Mouse (Mus musculus): ENCODE measurements around the gene Dst. TPM values are rescaled to one million over a fixed set of nuclear protein-coding genes. Genes with fewer than 3 reads are reported as not detected.
A peak's percentile ranks its signal among the peaks of the same experiment; 100 is the strongest.

Gene Dst
- total and polyA plus RNA-seq, 2 experiments from 2014 or later: 21.7 to 106 TPM

DNA sequence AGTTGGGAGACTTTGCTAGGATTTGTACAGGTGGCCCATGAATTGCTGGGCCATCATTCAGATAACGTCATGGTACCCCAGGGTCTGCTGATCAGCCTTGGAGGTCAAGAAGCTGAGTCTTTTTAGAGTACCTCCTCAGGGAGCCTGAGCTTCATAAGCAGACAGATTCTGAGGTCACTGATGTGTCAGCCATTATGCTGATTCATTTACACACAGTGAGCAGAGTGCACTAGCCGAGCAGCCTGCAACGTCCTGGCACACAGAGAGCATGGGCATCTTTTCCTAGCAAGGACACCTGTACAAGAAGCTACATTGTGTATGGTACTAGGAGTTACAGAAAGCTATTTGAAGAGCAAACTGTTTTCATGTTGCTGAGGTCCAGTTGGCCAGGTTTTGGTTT, 134.3 kb downstream of the Dst start:
- H3K36me3 ChIP-seq (replicated peaks; ENCODE audit: control insufficient read depth, insufficient read depth, low read length): no peaks in the 10 kb centered on the region
- H3K4me1 ChIP-seq (ENCODE audit: control insufficient read depth, insufficient read depth): peaks cover 29% of the 10 kb centered on the region
- no peak overlapping the region for H3K27ac ChIP-seq (ENCODE audit: low read depth)
- H3K9me3 ChIP-seq (replicated peaks; ENCODE audit: control insufficient read depth, low read length): no peaks in the 10 kb centered on the region
- ATAC-seq (ENCODE audit: insufficient read depth, low read depth) (no peak), DNase-seq (ENCODE audit: low spot score) (no peak)
- H3K4me2 ChIP-seq (ENCODE audit: low read depth, low read length): no peak overlapping the region
- 70% methylated on average over 3 of the region's 3 CpGs for WGBS
- no peak overlapping the region for H3K9ac ChIP-seq (replicated peaks; ENCODE audit: low read depth, low read length)
- H3K4me3 ChIP-seq (ENCODE audit: low read depth, low read length): no peak overlapping the region
- TF ChIP-seq CTCF (IDR thresholded peaks at IDR 0.05; ENCODE audit: low read depth) (no peak), EP300 (IDR thresholded peaks at IDR 0.05; ENCODE audit: low read depth) (no peak)
- no peaks in the 10 kb centered on the region for H3K27me3 ChIP-seq (ENCODE audit: control insufficient read depth, insufficient read depth, low read length)

- 76% methylated on average over 8 of the region's 8 CpGs for WGBS
- Histone ChIP-seq H3K27ac (ENCODE audit: low read depth) (no peak overlapping the region), H3K27me3 (ENCODE audit: control insufficient read depth, insufficient read depth, low read length) (no peaks in the 10 kb centered on the region), H3K4me1 (ENCODE audit: control insufficient read depth, insufficient read depth) (peaks cover 33% of the 10 kb centered on the region), H3K4me3 (ENCODE audit: low read depth, low read length) (no peak overlapping the region), H3K4me2 (ENCODE audit: low read depth, low read length) (no peak overlapping the region), H3K36me3 (replicated peaks; ENCODE audit: control insufficient read depth, insufficient read depth, low read length) (no peaks in the 10 kb centered on the region), H3K9me3 (replicated peaks; ENCODE audit: control insufficient read depth, low read length) (no peaks in the 10 kb centered on the region), H3K9ac (replicated peaks; ENCODE audit: low read depth, low read length) (no peak overlapping the region)
- DNase-seq (ENCODE audit: low spot score): no peak
- TF ChIP-seq CTCF (IDR thresholded peaks at IDR 0.05; ENCODE audit: low read depth) (no peak), EP300 (IDR thresholded peaks at IDR 0.05; ENCODE audit: low read depth) (no peak)
- no peak for ATAC-seq (ENCODE audit: insufficient read depth, low read depth)
These were observed 135.3 kb downstream of the Dst start for GRCm38 (mm10) chr1:34043327-34043726.

GRCm38 (mm10) chr1:34043836-34044550, 136.0 kb downstream of the Dst start:
- DNase-seq (ENCODE audit: low spot score): no peak

GRCm38 (mm10) chr1:34044675-34045074, 136.7 kb downstream of the Dst start:
- Histone ChIP-seq H3K27ac (ENCODE audit: low read depth) (no peak overlapping the region), H3K9ac (replicated peaks; ENCODE audit: low read depth, low read length) (no peak overlapping the region), H3K4me1 (ENCODE audit: control insufficient read depth, insufficient read depth) (peaks cover 33% of the 10 kb centered on the region), H3K4me2 (ENCODE audit: low read depth, low read length) (no peak overlapping the region), H3K27me3 (ENCODE audit: control insufficient read depth, insufficient read depth, low read length) (no peaks in the 10 kb centered on the region), H3K36me3 (replicated peaks; ENCODE audit: control insufficient read depth, insufficient read depth, low read length) (no peaks in the 10 kb centered on the region), H3K4me3 (ENCODE audit: low read depth, low read length) (no peak overlapping the region), H3K9me3 (replicated peaks; ENCODE audit: control insufficient read depth, low read length) (no peaks in the 10 kb centered on the region)
- no peak for ATAC-seq (ENCODE audit: insufficient read depth, low read depth)
- TF ChIP-seq EP300 (IDR thresholded peaks at IDR 0.05; ENCODE audit: low read depth): no peak
- TF ChIP-seq CTCF (IDR thresholded peaks at IDR 0.05; ENCODE audit: low read depth): no peak
- WGBS: 37% methylated on average over 3 of the region's 3 CpGs
- DNase-seq (ENCODE audit: low spot score): no peak

More at GRCm38 (mm10) chr1:34043836-34044550, 136.0 kb downstream of the Dst start:
- Histone ChIP-seq H3K27ac (ENCODE audit: low read depth) (no peak overlapping the region), H3K4me2 (ENCODE audit: low read depth, low read length) (no peak overlapping the region), H3K9ac (replicated peaks; ENCODE audit: low read depth, low read length) (no peak overlapping the region), H3K4me1 (ENCODE audit: control insufficient read depth, insufficient read depth) (peaks cover 33% of the 10 kb centered on the region), H3K27me3 (ENCODE audit: control insufficient read depth, insufficient read depth, low read length) (no peaks in the 10 kb centered on the region), H3K9me3 (replicated peaks; ENCODE audit: control insufficient read depth, low read length) (no peaks in the 10 kb centered on the region), H3K4me3 (ENCODE audit: low read depth, low read length) (no peak overlapping the region), H3K36me3 (replicated peaks; ENCODE audit: control insufficient read depth, insufficient read depth, low read length) (no peaks in the 10 kb centered on the region)
- no peak for ATAC-seq (ENCODE audit: insufficient read depth, low read depth)
- TF ChIP-seq EP300 (IDR thresholded peaks at IDR 0.05; ENCODE audit: low read depth): no peak
- TF ChIP-seq CTCF (IDR thresholded peaks at IDR 0.05; ENCODE audit: low read depth): no peak
- 85% methylated on average over 7 of the region's 7 CpGs for WGBS

- H3K9ac ChIP-seq (replicated peaks; ENCODE audit: low read depth, low read length): no peak overlapping the region
- peaks cover 29% of the 10 kb centered on the region for H3K4me1 ChIP-seq (ENCODE audit: control insufficient read depth, insufficient read depth)
- no peaks in the 10 kb centered on the region for H3K36me3 ChIP-seq (replicated peaks; ENCODE audit: control insufficient read depth, insufficient read depth, low read length)
- no peak for ATAC-seq (ENCODE audit: insufficient read depth, low read depth)
- TF ChIP-seq CTCF (IDR thresholded peaks at IDR 0.05; ENCODE audit: low read depth): no peak
- no peak for TF ChIP-seq EP300 (IDR thresholded peaks at IDR 0.05; ENCODE audit: low read depth)
- no peak for DNase-seq (ENCODE audit: low spot score)
- H3K4me3 ChIP-seq (ENCODE audit: low read depth, low read length): no peak overlapping the region
- no peak overlapping the region for H3K4me2 ChIP-seq (ENCODE audit: low read depth, low read length)
- WGBS: 72% methylated on average over 3 of the region's 3 CpGs
- no peaks in the 10 kb centered on the region for H3K27me3 ChIP-seq (ENCODE audit: control insufficient read depth, insufficient read depth, low read length)
- H3K27ac ChIP-seq (ENCODE audit: low read depth): no peak overlapping the region
- H3K9me3 ChIP-seq (replicated peaks; ENCODE audit: control insufficient read depth, low read length): no peaks in the 10 kb centered on the region
These were observed 139.3 kb downstream of the Dst start for GRCm38 (mm10) chr1:34047285-34047684.

DNA sequence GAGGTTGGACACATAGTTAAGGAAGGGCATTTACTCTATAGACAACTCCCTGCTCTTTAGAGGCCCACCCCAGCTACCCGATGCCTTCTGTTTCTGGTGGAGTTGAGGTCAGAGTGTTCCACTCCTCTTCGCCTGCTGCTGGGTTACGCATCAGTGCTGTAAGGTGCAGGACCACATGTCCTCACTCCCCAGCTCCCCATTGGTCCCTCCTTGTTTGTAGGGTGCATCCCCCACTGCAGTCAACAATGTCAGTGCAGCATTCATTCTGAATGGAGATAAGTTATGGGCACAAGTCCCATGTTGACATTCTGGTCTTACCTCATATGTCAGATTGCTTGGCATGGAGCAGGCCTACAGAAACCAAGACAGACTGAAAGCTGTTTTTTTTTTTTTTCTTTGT, 143.2 kb downstream of the Dst start:
- no peak for TF ChIP-seq EP300 (IDR thresholded peaks at IDR 0.05; ENCODE audit: low read depth)
- no peak for TF ChIP-seq CTCF (IDR thresholded peaks at IDR 0.05; ENCODE audit: low read depth)
- DNase-seq (ENCODE audit: low spot score) (no peak), ATAC-seq (ENCODE audit: insufficient read depth, low read depth) (peak; percentile 47; the same call in 1 of the 2 replicates)
- no peak overlapping the region for H3K27ac ChIP-seq (ENCODE audit: low read depth)
- no peak overlapping the region for H3K4me2 ChIP-seq (ENCODE audit: low read depth, low read length)
- no peaks in the 10 kb centered on the region for H3K9me3 ChIP-seq (replicated peaks; ENCODE audit: control insufficient read depth, low read length)
- no peaks in the 10 kb centered on the region for H3K36me3 ChIP-seq (replicated peaks; ENCODE audit: control insufficient read depth, insufficient read depth, low read length)
- WGBS: 64% methylated on average over 3 of the region's 3 CpGs
- no peak overlapping the region for H3K9ac ChIP-seq (replicated peaks; ENCODE audit: low read depth, low read length)
- H3K27me3 ChIP-seq (ENCODE audit: control insufficient read depth, insufficient read depth, low read length): no peaks in the 10 kb centered on the region
- H3K4me3 ChIP-seq (ENCODE audit: low read depth, low read length): no peak overlapping the region
- peaks cover 48% of the 10 kb centered on the region for H3K4me1 ChIP-seq (ENCODE audit: control insufficient read depth, insufficient read depth)

Data from heart, postnatal 0 days (tissue).